Mouse (Mus musculus): Measurements from ENCODE around the gene Slc44a3. TPM values are rescaled to one million over a fixed set of nuclear protein-coding genes. Genes with fewer than 3 reads are reported as not detected.

Gene Slc44a3
- polyA plus RNA-seq, 1 experiment from 2014 or later: 12.2 TPM

DNA sequence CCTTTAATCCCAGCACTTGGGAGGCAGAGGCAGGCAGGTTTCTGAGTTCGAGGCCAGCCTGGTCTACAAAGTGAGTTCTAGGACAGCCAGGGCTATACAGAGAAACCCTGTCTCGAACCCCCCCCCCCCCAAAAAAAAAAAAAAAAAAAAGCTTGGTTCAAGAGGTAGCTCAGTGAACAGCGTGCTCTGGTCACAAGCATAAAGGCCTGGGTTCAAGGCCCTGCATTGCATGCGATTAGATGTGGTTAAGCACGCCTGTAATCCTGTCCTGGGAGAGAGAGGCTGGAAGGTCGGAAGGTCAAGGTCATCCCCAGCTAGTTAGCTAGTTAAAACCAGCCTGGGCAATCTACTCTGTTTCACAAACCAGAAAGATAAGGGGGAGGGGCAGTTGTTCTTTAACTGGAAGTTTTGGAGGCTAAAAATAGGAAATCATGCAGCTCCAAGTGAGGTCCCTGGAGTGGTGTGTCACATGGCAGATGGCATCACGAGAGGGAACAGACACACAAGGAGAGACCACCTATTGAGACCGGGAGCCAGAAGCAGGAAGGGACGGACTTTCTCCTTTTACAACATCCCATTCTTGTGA is 113.3 kb downstream of the Slc44a3 start:
- ATAC-seq (ENCODE audit: insufficient read depth): 0 out of 2 replicates have a peak, but pooled peaks have one; percentile 20
- 94% methylated on average over 9 of the region's 9 CpGs for WGBS
- no peak overlapping the region for H3K4me2 ChIP-seq
- no peak overlapping the region for H3K27ac ChIP-seq (ENCODE audit: low read depth)
- H3K4me1 ChIP-seq (ENCODE audit: insufficient read depth): peaks cover 3% of the 10 kb centered on the region; the same call in 1 of the 2 replicates
- DNase-seq: no peak
- H3K9ac ChIP-seq: no peak overlapping the region
- TF ChIP-seq CTCF (IDR thresholded peaks at IDR 0.05; ENCODE audit: low read depth): no peak
- no peak overlapping the region for H3K4me3 ChIP-seq (ENCODE audit: low read depth, low read length)
- H3K36me3 ChIP-seq (ENCODE audit: insufficient read depth): no peaks in the 10 kb centered on the region
- no peaks in the 10 kb centered on the region for H3K9me3 ChIP-seq (ENCODE audit: low read depth, low read length)
- no peaks in the 10 kb centered on the region; the same call in 1 of the 2 replicates for H3K27me3 ChIP-seq (ENCODE audit: insufficient read depth, low read length)

DNA sequence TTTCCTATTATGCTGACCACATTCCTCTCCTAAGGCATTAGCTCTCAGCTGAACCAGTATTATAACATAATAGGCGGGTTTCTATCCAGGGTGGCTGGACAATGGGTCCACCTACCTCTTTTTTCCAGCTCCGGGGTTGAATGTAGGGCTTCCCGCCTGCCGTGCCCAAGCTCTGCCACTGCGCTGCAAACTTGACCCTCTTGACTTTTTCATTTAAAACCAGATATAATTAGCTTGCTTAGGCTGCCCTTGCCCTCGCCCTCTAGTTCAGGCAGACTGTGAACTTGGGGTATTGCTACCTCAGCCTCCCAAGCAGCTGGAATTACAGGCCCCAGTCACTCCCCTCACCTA is 114.0 kb downstream of the Slc44a3 start:
- H3K27me3 ChIP-seq (ENCODE audit: insufficient read depth, low read length): no peaks in the 10 kb centered on the region
- ATAC-seq (ENCODE audit: insufficient read depth): no peak
- no peak overlapping the region; the same call in 1 of the 2 replicates for H3K27ac ChIP-seq (ENCODE audit: low read depth)

DNA sequence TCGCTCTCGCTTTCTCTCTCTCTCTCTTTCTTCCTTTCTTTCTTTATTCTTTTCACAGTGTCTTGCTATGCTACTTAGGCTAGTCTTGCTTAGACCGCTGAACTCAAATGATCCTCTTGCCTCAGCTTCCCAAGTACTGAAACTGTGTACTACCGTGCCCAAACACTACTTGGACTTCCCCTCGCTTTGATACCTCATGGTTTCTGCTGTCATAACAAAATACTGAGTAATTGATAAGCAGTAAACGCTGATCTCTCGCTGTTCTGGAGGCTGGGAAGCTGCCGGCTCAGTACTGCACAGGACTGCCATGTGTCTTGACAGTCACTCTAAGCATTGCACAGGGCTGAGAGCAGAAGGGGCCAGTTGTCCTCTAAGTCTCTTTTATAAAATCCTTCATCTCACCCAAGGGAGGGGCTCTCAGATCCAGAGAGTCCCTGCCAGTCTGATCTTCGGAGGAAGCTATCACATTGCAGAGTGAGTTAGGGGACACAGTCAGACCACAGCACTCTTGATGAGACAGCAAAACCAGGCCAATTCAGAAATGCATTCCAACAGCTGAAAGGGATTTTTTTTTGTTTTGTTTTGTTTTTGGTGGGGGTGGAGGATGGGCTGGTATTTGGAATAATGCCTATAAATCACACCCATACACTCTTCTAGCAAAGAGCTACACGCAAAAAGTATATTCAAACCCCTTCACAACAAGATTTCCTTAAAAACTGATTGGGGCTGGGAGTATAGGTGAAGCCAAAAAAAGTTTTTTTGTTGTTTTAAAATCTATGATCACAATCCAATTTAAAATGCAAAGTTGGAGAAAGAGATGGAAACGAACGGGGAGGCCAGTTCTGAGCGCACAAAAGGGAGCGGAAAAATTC is 114.6 kb downstream of the Slc44a3 start:
- no peak overlapping the region for H3K4me2 ChIP-seq
- ATAC-seq (ENCODE audit: insufficient read depth) (peak; percentile 52; the same call in 1 of the 2 replicates), DNase-seq (no peak)
- no peak overlapping the region for H3K4me3 ChIP-seq (ENCODE audit: low read depth, low read length)
- no peak overlapping the region for H3K27ac ChIP-seq (ENCODE audit: low read depth)
- H3K27me3 ChIP-seq (ENCODE audit: insufficient read depth, low read length): no peaks in the 10 kb centered on the region
- H3K9ac ChIP-seq: no peak overlapping the region
- H3K9me3 ChIP-seq (ENCODE audit: low read depth, low read length): no peaks in the 10 kb centered on the region
- 49% methylated on average over 14 of the region's 14 CpGs for WGBS
- H3K36me3 ChIP-seq (ENCODE audit: insufficient read depth): no peaks in the 10 kb centered on the region
- TF ChIP-seq CTCF (IDR thresholded peaks at IDR 0.05; ENCODE audit: low read depth): no peak
- H3K4me1 ChIP-seq (ENCODE audit: insufficient read depth): peaks cover 3% of the 10 kb centered on the region; the same call in 1 of the 2 replicates

More for the DNA sequence above, 114.0 kb downstream of the Slc44a3 start:
- H3K36me3 ChIP-seq (ENCODE audit: insufficient read depth): no peaks in the 10 kb centered on the region
- no peak overlapping the region for H3K4me3 ChIP-seq (ENCODE audit: low read depth, low read length)
- no peak for DNase-seq
- H3K9me3 ChIP-seq (ENCODE audit: low read depth, low read length): no peaks in the 10 kb centered on the region
- 63% methylated on average over 6 of the region's 6 CpGs for WGBS
- no peak for TF ChIP-seq CTCF (IDR thresholded peaks at IDR 0.05; ENCODE audit: low read depth)
- no peak overlapping the region for H3K4me2 ChIP-seq
- H3K9ac ChIP-seq: no peak overlapping the region
- peaks cover 3% of the 10 kb centered on the region; the same call in 1 of the 2 replicates for H3K4me1 ChIP-seq (ENCODE audit: insufficient read depth)

DNA sequence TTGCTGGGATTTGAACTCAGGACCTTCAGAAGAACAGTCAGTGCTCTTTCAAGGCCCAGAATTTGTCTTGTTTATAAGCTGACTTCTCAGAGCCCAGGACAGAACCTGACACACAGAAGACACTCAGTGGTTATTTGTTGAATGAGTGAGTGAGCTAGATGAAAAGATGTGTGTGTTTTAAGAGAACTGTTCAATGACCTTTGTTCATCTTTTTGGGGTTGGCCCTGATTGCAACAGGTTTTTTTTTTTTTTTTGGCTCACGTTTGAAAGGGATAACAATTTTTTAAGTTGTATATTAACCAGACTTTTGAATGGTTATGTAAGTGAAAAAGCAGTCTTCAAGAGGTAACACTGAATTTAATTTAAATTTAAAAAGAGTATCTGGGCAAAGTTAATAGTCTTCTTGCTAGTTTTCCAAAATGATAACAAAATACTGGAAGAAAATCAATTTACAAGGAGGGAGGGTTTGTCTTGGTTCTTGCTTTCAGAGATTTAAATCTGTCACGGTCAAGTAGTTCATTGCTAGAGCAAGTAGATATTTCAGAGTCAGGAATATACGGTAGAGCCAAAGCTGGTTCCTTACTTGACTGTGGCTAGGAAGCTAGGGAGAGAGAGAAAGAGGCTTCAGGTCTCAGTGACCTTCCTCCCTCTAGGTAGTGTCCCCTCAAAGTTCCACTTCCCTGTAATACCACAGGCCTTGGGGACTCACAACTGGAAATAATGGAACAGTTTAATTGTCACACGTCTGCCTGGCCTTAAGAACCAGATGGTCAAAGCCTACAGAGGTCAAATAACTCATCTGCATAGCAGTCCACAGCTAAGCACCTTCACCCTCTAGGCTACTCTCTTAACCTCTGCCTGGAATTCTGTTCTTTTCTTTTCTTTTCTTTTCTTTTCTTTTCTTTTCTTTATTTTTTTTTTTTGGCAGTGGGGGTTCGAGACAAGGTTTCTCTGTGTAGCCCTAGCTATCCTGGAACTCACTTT is 115.7 kb downstream of the Slc44a3 start:
- no peaks in the 10 kb centered on the region for H3K27me3 ChIP-seq (ENCODE audit: insufficient read depth, low read length)
- no peaks in the 10 kb centered on the region for H3K9me3 ChIP-seq (ENCODE audit: low read depth, low read length)
- no peak for TF ChIP-seq CTCF (IDR thresholded peaks at IDR 0.05; ENCODE audit: low read depth)
- WGBS: 72% methylated on average over 5 of the region's 5 CpGs
- H3K4me3 ChIP-seq (ENCODE audit: low read depth, low read length): no peak overlapping the region
- no peak overlapping the region for H3K4me2 ChIP-seq
- peaks cover 3% of the 10 kb centered on the region; the same call in 1 of the 2 replicates for H3K4me1 ChIP-seq (ENCODE audit: insufficient read depth)
- ATAC-seq (ENCODE audit: insufficient read depth): no peak
- no peak for DNase-seq
- H3K9ac ChIP-seq: no peak overlapping the region
- H3K36me3 ChIP-seq (ENCODE audit: insufficient read depth): no peaks in the 10 kb centered on the region
- no peak overlapping the region for H3K27ac ChIP-seq (ENCODE audit: low read depth)

DNA sequence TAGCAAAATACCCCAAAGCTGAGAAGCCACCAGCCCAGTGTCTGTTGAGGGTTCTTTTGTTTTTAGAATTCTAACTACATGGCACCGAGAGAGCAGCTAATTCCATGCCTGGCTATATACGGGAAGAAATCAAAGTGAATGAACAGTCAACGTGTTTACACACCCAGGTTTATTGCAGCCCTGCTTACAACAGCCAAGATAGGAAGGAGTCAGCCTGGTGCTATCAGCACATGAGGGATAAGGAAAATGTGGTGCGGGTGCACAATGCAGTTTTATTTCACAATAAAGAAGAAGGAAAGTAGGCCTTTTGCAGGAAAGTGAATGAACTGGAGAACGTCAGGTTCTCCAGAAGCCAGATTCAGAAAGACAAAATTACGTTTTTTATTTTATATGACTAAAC is 120.8 kb downstream of the Slc44a3 start:
- ATAC-seq (ENCODE audit: insufficient read depth) (no peak), DNase-seq (no peak)
- Histone ChIP-seq H3K27me3 (ENCODE audit: insufficient read depth, low read length) (no peaks in the 10 kb centered on the region), H3K4me3 (ENCODE audit: low read depth, low read length) (no peak overlapping the region), H3K9me3 (ENCODE audit: low read depth, low read length) (no peaks in the 10 kb centered on the region), H3K4me2 (no peak overlapping the region), H3K9ac (no peak overlapping the region), H3K27ac (ENCODE audit: low read depth) (no peak overlapping the region), H3K36me3 (ENCODE audit: insufficient read depth) (no peaks in the 10 kb centered on the region), H3K4me1 (ENCODE audit: insufficient read depth) (peaks cover 5% of the 10 kb centered on the region; the same call in 1 of the 2 replicates)
- 62% methylated on average over 6 of the region's 6 CpGs for WGBS
- TF ChIP-seq CTCF (IDR thresholded peaks at IDR 0.05; ENCODE audit: low read depth): no peak

Other genes with a start within 250 kb of the Slc44a3 start
- 0.34 and 0.49 TPM in 2 replicates for gene Tmem56, start 249.3 kb downstream of the Slc44a3 start, polyA plus RNA-seq (2014; fragmentation: Nextera tagmentation; extraction: Ambion mirVana)
- gene Alg14, start 240.6 kb downstream of the Slc44a3 start, polyA plus RNA-seq (2014; fragmentation: Nextera tagmentation; extraction: Ambion mirVana): 39.2 and 43.9 TPM in 2 replicates
- gene Cnn3, start 105.9 kb downstream of the Slc44a3 start, polyA plus RNA-seq (2014; fragmentation: Nextera tagmentation; extraction: Ambion mirVana): 671 and 678 TPM in 2 replicates
- not detected in 2 replicates for gene 4930432M17Rik, start 138.4 kb upstream of the Slc44a3 start, polyA plus RNA-seq (2014; fragmentation: Nextera tagmentation; extraction: Ambion mirVana)
- gene F3, start 191.1 kb upstream of the Slc44a3 start, polyA plus RNA-seq (2014; fragmentation: Nextera tagmentation; extraction: Ambion mirVana): 16.1 and 19.1 TPM in 2 replicates